Mouse (Mus musculus) brain, embryonic 14.5 days (tissue): Measurements from ENCODE around the gene Aig1.

Experiments used
- CTCF ChIP-seq: fragments of 200-500 bp; IDR thresholded peaks from 2 replicates; pipeline ENCODE4 v1.5.1; 2012; ENCODE audit warnings: inconsistent platforms, mild to moderate bottlenecking, moderate library complexity, borderline replicate concordance; ENCODE audit not compliant: insufficient read depth, insufficient read length; ENCODE audit errors: extremely low read depth
- POLR2A ChIP-seq: fragments of 200-500 bp; IDR thresholded peaks from 2 replicates; pipeline ENCODE4 v1.6.1; 2012; ENCODE audit warnings: mild to moderate bottlenecking, inconsistent platforms, borderline replicate concordance; ENCODE audit not compliant: poor library complexity, insufficient read depth, insufficient read length, severe bottlenecking; ENCODE audit errors: extremely low read depth

DNA sequence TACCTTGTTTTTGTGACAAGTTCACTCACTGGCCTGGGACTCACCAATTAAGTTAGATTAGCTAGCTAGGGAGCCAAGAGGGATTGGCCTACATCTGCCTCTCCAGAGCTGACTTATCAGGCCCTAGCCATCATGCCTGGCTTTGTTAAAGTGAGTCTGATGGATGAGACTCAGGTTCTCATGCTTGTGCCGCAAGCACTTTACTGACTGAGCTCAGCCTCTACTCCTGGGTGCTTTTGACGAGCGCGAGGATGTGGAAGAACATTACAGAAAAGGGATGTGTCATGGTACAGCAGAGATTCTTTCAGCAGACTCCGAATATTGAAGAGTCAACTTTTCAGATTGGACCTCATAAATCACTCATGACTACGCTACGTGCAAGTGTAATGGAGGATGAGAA lies 12.8 kb downstream of the Aig1 start:
- TF ChIP-seq POLR2A (no peak), CTCF (no peak)
